Mouse (Mus musculus) adipocyte (in vitro differentiated cells): ENCODE measurements at regions not wholly inside any gene's neighbourhood (a gene's known extent, or its start where the extent isn't known, plus 50 kb on each side); places are given as distances from the start of the nearest gene placed in this dataset.

ENCODE experiments used
- DNase-seq: peaks from one replicate; pipeline ENCODE4 v3.0.0-alpha.2; 2016; ENCODE audit warnings: low spot score

GRCm38 (mm10) chrX:126899594-126899993 is 83.9 kb upstream of the 4932411N23Rik start:
- DNase-seq, result peak; percentile 18
